ENCODE assay signal across 21 mouse cellular contexts in genomic region chr1:38483191-38483590, GRCm38 (mm10).
A peak's percentile ranks its signal among the peaks of the same experiment; 100 is the strongest.
DNase-seq lines count a peak whose midpoint lies in the region; ATAC-seq lines count a peak whose summit lies in the region.
"Had no signal": no experiment of that assay in that cellular context is flagged by ENCODE, and none has a peak within 500 bp of the region (broad histone marks: within the 10 kb centered on the region; RNA-seq: fewer than 3 reads in every experiment).

No protein-coding gene starts in this region.

- peak; percentile 44 to 52 for DNase-seq in cerebellum, postnatal 10 days
- no peak for DNase-seq in cerebellum, adult 11-12 months
- DNase-seq in cerebellum, postnatal 25 days = peak; percentile 24 to 47
- DNase-seq in cerebellum, adult 8-10 months = no peak
- DNase-seq in heart, embryonic 10.5 days (ENCODE audit: low spot score) = no peak
- DNase-seq: adrenal gland, adult 8-10 months; adrenal gland, postnatal 14 days; adrenal gland, postnatal 36 days; B cell, adult 2 months; cerebellum, adult 9-10 months; forebrain, postnatal 0 days had no signal

- WGBS in heart, embryonic 10.5 days = 77% methylated on average over 2 of the region's 2 CpGs
- 72% methylated on average over 2 of the region's 2 CpGs for WGBS in heart, embryonic 11.5 days (ENCODE audit: insufficient replicate concordance)

- H3K4me3 ChIP-seq in heart, embryonic 10.5 days = no peak overlapping the region
- no peak overlapping the region for H3K4me3 ChIP-seq in heart, embryonic 11.5 days (ENCODE audit: low read depth, low read length)
- H3K4me3 ChIP-seq: embryonic facial prominence, embryonic 10.5 days; embryonic facial prominence, embryonic 12.5 days; forebrain, embryonic 13.5 days; forebrain, embryonic 15.5 days had no signal

- H3K4me2 ChIP-seq in heart, embryonic 11.5 days = no peak overlapping the region
- H3K4me2 ChIP-seq: embryonic facial prominence, embryonic 12.5 days; forebrain, embryonic 13.5 days; forebrain, embryonic 15.5 days had no signal

- no peak for ATAC-seq in heart, embryonic 11.5 days (replicated peaks; ENCODE audit: insufficient number of reproducible peaks, low FRiP score, low TSS enrichment)
- ATAC-seq: activated CD4-positive, CD25-positive, alpha-beta regulatory T cell, adult 4 months; CD4-positive, CD25-positive, alpha-beta regulatory T cell, adult 4 months; forebrain, embryonic 13.5 days; forebrain, embryonic 15.5 days; forebrain, postnatal 0 days; Patski had no signal

- peak overlapping the region; percentile 10; the same call in 1 of the 2 replicates for H3K27ac ChIP-seq in heart, embryonic 10.5 days
- no peak overlapping the region for H3K27ac ChIP-seq in heart, embryonic 11.5 days (ENCODE audit: low read depth, low read length)
- H3K27ac ChIP-seq: embryonic facial prominence, embryonic 10.5 days; embryonic facial prominence, embryonic 12.5 days; forebrain, embryonic 13.5 days; forebrain, embryonic 15.5 days had no signal

- no peaks in the 10 kb centered on the region for H3K27me3 ChIP-seq in heart, embryonic 10.5 days (ENCODE audit: insufficient read depth, poor library complexity, severe bottlenecking)
- no peaks in the 10 kb centered on the region for H3K27me3 ChIP-seq in heart, embryonic 11.5 days (ENCODE audit: control insufficient read depth, insufficient read depth, low read length)
- H3K27me3 ChIP-seq: CH12.LX; embryonic facial prominence, embryonic 12.5 days; forebrain, embryonic 13.5 days; forebrain, embryonic 15.5 days; Patski had no signal

- no peak overlapping the region for H3K9ac ChIP-seq in heart, embryonic 11.5 days (ENCODE audit: low read depth, low read length)
- H3K9ac ChIP-seq: embryonic facial prominence, embryonic 12.5 days; forebrain, embryonic 13.5 days; forebrain, embryonic 15.5 days; forebrain, postnatal 0 days had no signal

- no peaks in the 10 kb centered on the region for H3K36me3 ChIP-seq in heart, embryonic 10.5 days
- H3K36me3 ChIP-seq in heart, embryonic 11.5 days (ENCODE audit: control insufficient read depth, insufficient read depth, low read length) = no peaks in the 10 kb centered on the region
- H3K36me3 ChIP-seq: embryonic facial prominence, embryonic 10.5 days; forebrain, embryonic 15.5 days; G1E had no signal

- no peaks in the 10 kb centered on the region for H3K9me3 ChIP-seq in heart, embryonic 10.5 days
- no peaks in the 10 kb centered on the region for H3K9me3 ChIP-seq in heart, embryonic 11.5 days (replicated peaks; ENCODE audit: control insufficient read depth, low read length)
- H3K9me3 ChIP-seq: embryonic facial prominence, embryonic 10.5 days; embryonic facial prominence, embryonic 12.5 days; forebrain, embryonic 13.5 days; forebrain, embryonic 15.5 days; G1E had no signal

- peaks cover 15% of the 10 kb centered on the region for H3K4me1 ChIP-seq in heart, embryonic 10.5 days
- H3K4me1 ChIP-seq in heart, embryonic 11.5 days (ENCODE audit: control insufficient read depth, insufficient read depth, low read length) = peaks cover 9% of the 10 kb centered on the region
- H3K4me1 ChIP-seq: embryonic facial prominence, embryonic 12.5 days; forebrain, embryonic 13.5 days had no signal

Comparison
In these comparisons a context has a peak if more than half of its experiments do, and no peak if none do; other contexts are left out.
1. DNase-seq: peak in cerebellum, postnatal 10 days (2 of 2) and cerebellum, postnatal 25 days (2 of 2); none in cerebellum, adult 11-12 months (single experiment), cerebellum, adult 8-10 months (single experiment) and heart, embryonic 10.5 days (single experiment).